Mouse (Mus musculus) pancreas, adult 10 weeks (tissue): ENCODE measurements around the gene Mien1. TPM values are rescaled to one million over a fixed set of nuclear protein-coding genes. Genes with fewer than 3 reads are reported as not detected.

ENCODE experiments used
- polyA plus RNA-seq: library from polyadenylated mRNA; stranded (reverse); fragments of 350-450 nt; fragmentation: Illumina TruSeq; extraction: RNeasy Lipid Tissue Mini Kit (QIAGEN cat#74804); gene quantifications from one replicate; pipeline ENCODE4 v1.2.3, GENCODE M21; 2015; ENCODE audit warnings: low read depth, low replicate concordance; ENCODE audit not compliant: insufficient read depth

Gene Mien1
- 33.4 TPM for polyA plus RNA-seq

DNA sequence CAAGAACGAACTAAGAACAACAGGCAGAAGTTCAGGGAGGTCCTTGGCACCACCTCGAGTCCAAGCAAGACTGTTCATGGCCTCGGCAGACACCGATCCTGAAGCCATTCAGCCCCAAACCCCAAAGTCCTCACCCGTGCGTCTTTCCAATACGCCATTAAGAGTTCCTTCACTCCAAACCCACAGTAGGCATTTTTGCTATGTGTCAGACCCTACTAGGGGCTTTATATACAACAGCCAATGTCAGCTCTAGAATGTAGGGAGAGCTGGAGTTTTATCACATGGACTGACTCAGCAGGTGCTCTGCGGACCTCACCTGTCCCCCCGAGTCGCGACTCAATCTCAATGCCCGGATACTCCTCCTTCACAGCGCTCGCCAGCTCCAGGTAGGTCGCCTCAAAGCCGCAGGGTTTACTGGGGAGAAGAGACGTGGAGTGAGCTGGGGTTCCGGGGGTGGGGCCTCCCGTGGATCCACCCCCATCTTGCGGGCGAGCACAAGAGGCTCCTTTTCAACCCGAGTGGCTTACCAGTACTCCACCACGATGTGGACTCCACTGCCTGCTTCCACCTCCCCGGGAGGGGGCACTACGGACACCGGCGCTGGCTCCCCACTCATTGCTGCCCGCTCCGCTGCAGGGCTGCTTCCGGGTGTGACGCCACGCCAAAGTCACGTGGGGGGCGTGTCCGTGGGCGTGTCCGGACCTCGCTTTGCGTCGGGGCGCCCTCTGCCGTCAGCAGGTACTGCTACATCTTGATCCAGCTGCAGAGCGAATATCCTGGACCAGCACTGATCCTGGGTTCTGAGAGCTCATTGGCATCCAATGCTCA is at the start of gene Mien1:
Gene Mien1 (minus strand): TSS at position 661 of the 828 bp plus-strand sequence.

GRCm38 (mm10) chr11:98446213-98446561 is 7.4 kb upstream of the Mien1 start, which contains the start of gene Grb7:
Grb7 (plus strand) TSS chr11:98446394.

GRCm38 (mm10) chr11:98412273-98412796 is 26.5 kb downstream of the Mien1 start, which contains the start of gene Erbb2:
Erbb2 (plus strand) TSS chr11:98412470.

DNA sequence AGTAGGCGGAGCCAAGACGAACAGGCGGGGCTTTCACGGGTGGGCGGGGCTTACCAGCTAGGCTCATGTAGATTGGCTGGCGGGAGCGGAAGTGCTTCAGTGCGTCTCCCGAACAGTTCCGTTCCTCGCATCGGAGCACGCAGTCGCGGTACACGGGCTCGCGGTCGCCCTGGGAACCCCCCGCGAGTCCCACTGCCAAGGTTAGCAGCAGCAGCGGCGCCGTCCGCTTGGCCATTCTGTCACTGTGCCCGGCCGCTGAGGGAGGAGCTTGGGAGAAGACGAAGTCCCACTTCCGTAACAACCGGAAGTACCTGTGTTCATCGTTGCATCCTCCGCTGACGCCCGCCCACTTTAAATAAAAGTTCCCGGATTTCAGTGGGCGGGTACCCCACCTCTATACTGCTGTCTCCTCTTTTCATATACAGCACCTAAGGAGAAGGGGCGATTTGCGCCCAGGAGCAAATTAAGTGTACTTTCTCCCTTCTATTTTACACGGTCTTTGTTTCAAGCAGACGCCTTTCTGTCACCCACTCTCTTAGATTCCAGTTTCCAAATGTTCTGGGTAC is 38.5 kb downstream of the Mien1 start, which contains the start of gene Pgap3:
Gene Pgap3 (minus strand): TSS at position 330 of the 566 bp plus-strand sequence.

Other genes starting within 250 kb of the Mien1 start
- 6.4 TPM for gene Med1, start 245.7 kb downstream of the Mien1 start, polyA plus RNA-seq
- 5.5 TPM for gene Cdk12, start 235.9 kb downstream of the Mien1 start, polyA plus RNA-seq
- not detected for gene Neurod2, start 109.3 kb downstream of the Mien1 start, polyA plus RNA-seq
- gene Ppp1r1b, start 90.6 kb downstream of the Mien1 start, polyA plus RNA-seq = 24.0 TPM
- gene Stard3, start 80.6 kb downstream of the Mien1 start, polyA plus RNA-seq = 10.4 TPM
- gene Tcap, start 55.2 kb downstream of the Mien1 start, polyA plus RNA-seq = not detected
- gene Pnmt, start 52.5 kb downstream of the Mien1 start, polyA plus RNA-seq = not detected
- gene Pgap3, start 38.5 kb downstream of the Mien1 start, polyA plus RNA-seq = 1.7 TPM
- 2.3 TPM for gene Erbb2, start 26.5 kb downstream of the Mien1 start, polyA plus RNA-seq
- gene Grb7, start 7.4 kb upstream of the Mien1 start, polyA plus RNA-seq = 7.3 TPM
- gene Ikzf3, start 107.0 kb upstream of the Mien1 start, polyA plus RNA-seq = 1.4 TPM
- not detected for gene Zpbp2, start 112.1 kb upstream of the Mien1 start, polyA plus RNA-seq
- gene Ormdl3, start 148.4 kb upstream of the Mien1 start, polyA plus RNA-seq = 17.3 TPM
- not detected for gene Lrrc3c, start 159.3 kb upstream of the Mien1 start, polyA plus RNA-seq
- gene Gm12355, start 186.7 kb upstream of the Mien1 start, polyA plus RNA-seq = not detected
- not detected for gene Gsdma3, start 187.4 kb upstream of the Mien1 start, polyA plus RNA-seq
- not detected for gene Gsdma2, start 207.8 kb upstream of the Mien1 start, polyA plus RNA-seq
- gene Gsdma, start 225.4 kb upstream of the Mien1 start, polyA plus RNA-seq = not detected
- gene Psmd3, start 243.6 kb upstream of the Mien1 start, polyA plus RNA-seq = 21.3 TPM